Mouse (Mus musculus): Measurements from ENCODE around the gene Gorasp2. TPM values are rescaled to one million over a fixed set of nuclear protein-coding genes. Genes with fewer than 3 reads are reported as not detected.

Gorasp2 gene
- total and polyA plus RNA-seq, 3 experiments = 45.0 to 203 (median 69.4) TPM

DNA sequence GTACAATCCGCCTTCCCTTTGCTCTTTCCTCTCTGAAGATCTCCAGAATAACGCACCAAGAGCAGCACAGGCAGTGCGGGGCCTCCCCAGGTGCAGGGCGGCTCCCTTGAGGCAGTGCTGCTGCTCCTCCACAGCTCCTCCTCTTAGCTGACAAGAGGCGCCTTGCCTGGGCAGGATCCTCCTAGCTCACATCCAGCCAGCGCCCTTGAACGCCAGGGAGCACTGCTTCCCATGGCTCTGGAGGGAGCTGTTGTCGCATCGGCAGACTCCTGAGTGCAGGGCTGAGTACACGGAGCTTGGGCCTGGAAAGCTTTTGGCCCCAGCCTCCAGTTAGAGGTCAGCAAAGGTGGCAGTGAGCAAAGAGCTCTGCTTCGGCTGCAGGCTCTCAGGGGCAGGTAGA is 28.8 kb downstream of the Gorasp2 start:
- TF ChIP-seq POLR2AphosphoS5 (IDR thresholded peaks at IDR 0.05; ENCODE audit: insufficient replicate concordance, low read depth, low read length) (no peak), CTCF (IDR thresholded peaks at IDR 0.05; ENCODE audit: low read depth, low read length) (no peak), GATA2 (IDR thresholded peaks at IDR 0.05; ENCODE audit: borderline replicate concordance, low read depth, low read length) (no peak)
- Histone ChIP-seq H3K9me3 (replicated peaks) (no peaks in the 10 kb centered on the region), H3K36me3 (replicated peaks) (peaks cover 93% of the 10 kb centered on the region), H3K4me1 (ENCODE audit: insufficient read depth, low read depth, low read length) (peaks cover 11% of the 10 kb centered on the region), H3K27me3 (ENCODE audit: insufficient read depth, low read length) (no peaks in the 10 kb centered on the region), H3K4me3 (ENCODE audit: low read depth, low read length) (no peak overlapping the region)
- ATAC-seq (ENCODE audit: extremely low read depth, insufficient number of reproducible peaks, low FRiP score, poor library complexity, severe bottlenecking) = no peak; the same call in 1 of the 2 replicates
- DNase-seq (ENCODE audit: low spot score) = no peak

DNA sequence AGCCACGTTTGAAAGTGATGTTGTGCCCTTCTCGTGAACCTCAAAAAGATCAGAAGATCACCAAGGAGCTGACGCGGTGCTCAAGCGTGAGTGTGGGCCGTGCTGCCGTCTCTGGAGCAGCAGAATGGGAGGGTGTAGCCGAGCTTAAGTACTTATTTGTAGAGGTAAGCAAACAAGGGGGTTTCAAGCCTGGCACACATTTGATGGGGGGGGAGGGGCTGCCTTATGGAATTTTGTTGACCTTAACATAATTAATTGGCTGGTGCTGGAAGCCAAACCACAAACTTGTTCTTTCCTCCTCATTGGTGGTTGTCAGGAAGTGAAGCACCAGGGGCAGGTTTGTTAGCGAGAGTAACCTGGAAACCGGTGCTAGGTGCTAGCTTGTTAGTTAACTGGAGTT is 34.3 kb downstream of the Gorasp2 start:
- DNase-seq (ENCODE audit: low spot score) (no peak), ATAC-seq (ENCODE audit: extremely low read depth, insufficient number of reproducible peaks, low FRiP score, poor library complexity, severe bottlenecking) (no peak)
- no peak overlapping the region for H3K4me3 ChIP-seq (ENCODE audit: low read depth, low read length)
- peaks cover 7% of the 10 kb centered on the region; the same call in 1 of the 2 replicates for H3K4me1 ChIP-seq (ENCODE audit: insufficient read depth, low read depth, low read length)
- H3K27me3 ChIP-seq (ENCODE audit: insufficient read depth, low read length) = no peaks in the 10 kb centered on the region
- peaks cover 48% of the 10 kb centered on the region for H3K36me3 ChIP-seq (replicated peaks)
- TF ChIP-seq GATA2 (IDR thresholded peaks at IDR 0.05; ENCODE audit: borderline replicate concordance, low read depth, low read length) = no peak
- no peak for TF ChIP-seq CTCF (IDR thresholded peaks at IDR 0.05; ENCODE audit: low read depth, low read length)
- no peak for TF ChIP-seq GATA1 (IDR thresholded peaks at IDR 0.05; ENCODE audit: borderline replicate concordance, low read length)
- no peak for TF ChIP-seq TAL1 (conservative IDR thresholded peaks at IDR 0.05; ENCODE audit: low read depth, low read length)
- TF ChIP-seq POLR2AphosphoS5 (IDR thresholded peaks at IDR 0.05; ENCODE audit: insufficient replicate concordance, low read depth, low read length) = no peak
- no peaks in the 10 kb centered on the region for H3K9me3 ChIP-seq (replicated peaks)

DNA sequence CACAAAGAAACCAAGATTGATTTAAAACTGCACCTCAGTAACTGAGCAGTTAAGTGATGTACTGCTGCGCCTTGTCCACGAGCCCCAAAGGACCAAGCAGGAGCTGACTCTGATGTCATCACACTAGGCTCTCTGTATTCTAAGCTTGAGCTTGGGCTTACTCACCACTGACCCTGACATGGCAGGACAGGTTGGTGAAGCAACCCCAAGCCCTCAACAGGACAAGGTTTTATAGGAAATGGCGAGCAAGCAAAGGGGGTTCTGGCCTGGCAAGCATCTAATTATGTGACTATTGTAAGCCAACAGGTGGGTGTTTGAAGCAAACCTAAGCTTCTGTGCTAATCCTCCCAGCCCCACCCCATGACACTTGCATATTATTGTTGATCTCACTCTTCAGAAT is 39.5 kb downstream of the Gorasp2 start:
- Histone ChIP-seq H3K27me3 (ENCODE audit: insufficient read depth, low read length) (no peaks in the 10 kb centered on the region), H3K4me1 (ENCODE audit: insufficient read depth, low read depth, low read length) (peaks cover 18% of the 10 kb centered on the region), H3K9me3 (replicated peaks) (no peaks in the 10 kb centered on the region), H3K4me3 (ENCODE audit: low read depth, low read length) (no peak overlapping the region), H3K36me3 (replicated peaks) (peaks cover 15% of the 10 kb centered on the region)
- ATAC-seq (ENCODE audit: extremely low read depth, insufficient number of reproducible peaks, low FRiP score, poor library complexity, severe bottlenecking) = no peak
- TF ChIP-seq GATA1 (IDR thresholded peaks at IDR 0.05; ENCODE audit: borderline replicate concordance, low read length) (no peak), TAL1 (conservative IDR thresholded peaks at IDR 0.05; ENCODE audit: low read depth, low read length) (no peak), GATA2 (IDR thresholded peaks at IDR 0.05; ENCODE audit: borderline replicate concordance, low read depth, low read length) (no peak), CTCF (IDR thresholded peaks at IDR 0.05; ENCODE audit: low read depth, low read length) (no peak)
- no peak for DNase-seq (ENCODE audit: low spot score)

DNA sequence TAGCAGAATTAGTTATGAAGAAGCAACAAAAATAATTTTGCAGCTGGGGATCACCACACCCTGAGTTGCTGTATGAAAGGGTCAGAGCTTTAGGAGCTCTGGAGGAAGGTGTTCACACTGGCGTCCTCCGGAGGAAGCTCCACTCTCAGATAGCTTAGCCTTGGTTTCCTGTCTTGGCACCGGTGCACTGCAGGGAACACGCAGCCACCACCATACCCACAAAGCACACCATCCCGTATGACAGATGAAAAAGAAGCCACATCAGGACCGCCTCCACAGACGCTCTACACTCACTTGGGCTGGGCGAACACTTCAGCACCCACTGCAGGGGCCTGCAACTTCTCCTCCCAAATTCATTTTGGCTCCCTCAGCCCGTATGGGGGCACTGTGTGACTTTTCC is 40.2 kb downstream of the Gorasp2 start:
- ATAC-seq (ENCODE audit: extremely low read depth, insufficient number of reproducible peaks, low FRiP score, poor library complexity, severe bottlenecking) (no peak), DNase-seq (ENCODE audit: low spot score) (no peak)
- Histone ChIP-seq H3K9me3 (replicated peaks) (no peaks in the 10 kb centered on the region), H3K27me3 (ENCODE audit: insufficient read depth, low read length) (no peaks in the 10 kb centered on the region), H3K36me3 (replicated peaks) (peaks cover 14% of the 10 kb centered on the region), H3K4me3 (ENCODE audit: low read depth, low read length) (no peak overlapping the region), H3K4me1 (ENCODE audit: insufficient read depth, low read depth, low read length) (peaks cover 18% of the 10 kb centered on the region)
- TF ChIP-seq GATA2 (IDR thresholded peaks at IDR 0.05; ENCODE audit: borderline replicate concordance, low read depth, low read length) (no peak), GATA1 (IDR thresholded peaks at IDR 0.05; ENCODE audit: borderline replicate concordance, low read length) (no peak), TAL1 (conservative IDR thresholded peaks at IDR 0.05; ENCODE audit: low read depth, low read length) (no peak), POLR2AphosphoS5 (IDR thresholded peaks at IDR 0.05; ENCODE audit: insufficient replicate concordance, low read depth, low read length) (no peak), CTCF (IDR thresholded peaks at IDR 0.05; ENCODE audit: low read depth, low read length) (no peak)

DNA sequence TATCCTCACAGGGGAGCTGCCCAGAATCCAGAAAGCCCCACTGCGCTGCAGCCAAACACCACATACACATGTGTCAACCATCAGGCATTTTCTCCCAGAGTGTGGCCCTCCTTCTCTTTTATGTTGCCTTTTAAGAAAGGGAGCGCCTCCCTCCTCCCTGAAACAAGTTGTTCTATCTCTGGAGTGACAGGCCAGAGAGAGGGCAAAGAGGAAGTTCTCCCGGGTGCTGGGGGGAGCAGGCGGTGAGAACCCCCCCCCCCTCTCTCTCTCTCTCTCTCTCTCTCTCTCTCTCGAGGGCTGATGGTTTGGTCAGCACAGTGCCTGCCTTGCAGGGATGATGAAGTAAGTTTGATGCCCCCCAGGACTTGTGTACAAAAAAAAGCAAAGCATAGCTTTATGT is 41.0 kb downstream of the Gorasp2 start:
- Histone ChIP-seq H3K4me1 (ENCODE audit: insufficient read depth, low read depth, low read length) (peaks cover 18% of the 10 kb centered on the region), H3K27me3 (ENCODE audit: insufficient read depth, low read length) (no peaks in the 10 kb centered on the region), H3K9me3 (replicated peaks) (no peaks in the 10 kb centered on the region), H3K36me3 (replicated peaks) (peaks cover 17% of the 10 kb centered on the region), H3K4me3 (ENCODE audit: low read depth, low read length) (no peak overlapping the region)
- no peak for TF ChIP-seq GATA1 (IDR thresholded peaks at IDR 0.05; ENCODE audit: borderline replicate concordance, low read length)
- no peak for TF ChIP-seq CTCF (IDR thresholded peaks at IDR 0.05; ENCODE audit: low read depth, low read length)
- no peak for TF ChIP-seq TAL1 (conservative IDR thresholded peaks at IDR 0.05; ENCODE audit: low read depth, low read length)
- DNase-seq (ENCODE audit: low spot score) (peak; percentile 37), ATAC-seq (ENCODE audit: extremely low read depth, insufficient number of reproducible peaks, low FRiP score, poor library complexity, severe bottlenecking) (peak; percentile 40; the same call in 1 of the 2 replicates)

DNA sequence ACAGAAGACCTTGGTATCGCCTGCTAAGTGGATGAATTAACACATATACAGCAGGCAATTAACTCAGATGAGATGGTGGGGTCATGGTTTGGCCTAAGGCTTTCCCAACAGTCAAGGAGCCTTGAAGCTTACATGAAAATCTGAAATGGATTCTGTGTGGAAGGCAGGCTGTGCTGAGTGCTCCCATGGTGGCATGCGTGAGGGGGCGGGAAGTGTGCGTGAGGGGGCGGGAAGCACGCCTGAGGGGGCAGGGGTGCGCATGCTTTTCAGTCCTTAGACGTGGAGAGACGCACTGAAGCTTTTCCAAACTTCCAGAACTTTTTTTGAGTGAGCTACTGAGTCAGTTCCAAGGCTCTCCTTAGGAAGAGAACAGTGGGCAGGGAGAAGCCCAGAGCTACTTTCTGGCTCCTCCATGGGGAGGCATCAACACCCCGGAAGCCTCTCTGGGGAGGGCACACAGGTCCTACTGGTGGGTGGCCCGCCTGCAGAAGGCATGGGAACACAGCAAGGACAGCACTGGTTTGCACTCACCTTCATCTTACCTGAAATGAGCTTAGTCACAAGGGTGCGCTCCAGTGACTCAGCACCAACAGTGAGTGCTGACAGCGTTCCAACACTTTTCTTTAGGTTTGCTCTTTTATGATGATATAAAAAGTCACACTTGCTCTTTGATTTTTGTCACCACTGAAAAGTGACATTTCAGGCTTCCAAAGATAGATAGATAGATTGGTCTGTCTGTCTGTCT is 47.8 kb downstream of the Gorasp2 start:
- no peak overlapping the region for H3K4me3 ChIP-seq (ENCODE audit: low read depth, low read length)
- no peaks in the 10 kb centered on the region for H3K9me3 ChIP-seq (replicated peaks)
- no peaks in the 10 kb centered on the region for H3K27me3 ChIP-seq (ENCODE audit: insufficient read depth, low read length)
- no peak for ATAC-seq (ENCODE audit: extremely low read depth, insufficient number of reproducible peaks, low FRiP score, poor library complexity, severe bottlenecking)
- TF ChIP-seq TAL1 (conservative IDR thresholded peaks at IDR 0.05; ENCODE audit: low read depth, low read length) = no peak
- no peak for TF ChIP-seq GATA2 (IDR thresholded peaks at IDR 0.05; ENCODE audit: borderline replicate concordance, low read depth, low read length)
- TF ChIP-seq CTCF (IDR thresholded peaks at IDR 0.05; ENCODE audit: low read depth, low read length) = no peak
- no peak for DNase-seq (ENCODE audit: low spot score)
- peaks cover 26% of the 10 kb centered on the region for H3K4me1 ChIP-seq (ENCODE audit: insufficient read depth, low read depth, low read length)
- peaks cover 66% of the 10 kb centered on the region for H3K36me3 ChIP-seq (replicated peaks)
